Comparison of ENCODE assay signal across 7 mouse cellular contexts in genomic region chr2:35199971-35200897, GRCm38 (mm10). TPM values are rescaled to one million over a fixed set of nuclear protein-coding genes. Genes with fewer than 3 reads are reported as not detected.
DNase-seq lines count a peak whose midpoint lies in the region; ATAC-seq lines count a peak whose summit lies in the region.

No protein-coding gene starts in this region.

- H3K9me3 ChIP-seq in forebrain, embryonic 13.5 days (replicated peaks): no peaks in the 10 kb centered on the region
- no peaks in the 10 kb centered on the region for H3K9me3 ChIP-seq in hindbrain, embryonic 10.5 days

- H3K4me1 ChIP-seq in forebrain, embryonic 13.5 days: peaks cover 31% of the 10 kb centered on the region
- peaks cover 26% of the 10 kb centered on the region for H3K4me1 ChIP-seq in hindbrain, embryonic 10.5 days (replicated peaks)

- H3K27ac ChIP-seq in forebrain, embryonic 13.5 days: peak overlapping the region; percentile 98
- H3K27ac ChIP-seq in hindbrain, embryonic 10.5 days: peak overlapping the region; percentile 99

- peak overlapping the region; percentile 100 for H3K9ac ChIP-seq in forebrain, embryonic 13.5 days

- peak; percentile 46 for DNase-seq in Muller cell, postnatal 12 days (ENCODE audit: inconsistent ontology term)
- DNase-seq in c-Kit-negative CD71-positive TER-119-positive erythroid progenitor cells, embryonic 14.5 days (ENCODE audit: low read depth, low spot score): peak; percentile 40
- DNase-seq in hindbrain, embryonic 10.5 days (ENCODE audit: low spot score): no peak
- DNase-seq in layer of hippocampus, postnatal 36 days: peak; percentile 43 to 50
- DNase-seq in lung, postnatal 36 days: peak; percentile 41
- DNase-seq in right cerebral cortex, postnatal 36 days (ENCODE audit: low spot score in 2 of 2): peak; percentile 22 to 31

- WGBS in forebrain, embryonic 13.5 days: under 1% methylated on average over 66 of the region's 90 CpGs
- WGBS in hindbrain, embryonic 10.5 days: 1% methylated on average over 90 of the region's 90 CpGs

- ATAC-seq in forebrain, embryonic 13.5 days: peak; percentile 73

- no peaks in the 10 kb centered on the region for H3K36me3 ChIP-seq in forebrain, embryonic 13.5 days (ENCODE audit: poor library complexity, severe bottlenecking)
- peaks cover 14% of the 10 kb centered on the region for H3K36me3 ChIP-seq in hindbrain, embryonic 10.5 days

- peak overlapping the region; percentile 100 for H3K4me3 ChIP-seq in forebrain, embryonic 13.5 days
- peak overlapping the region; percentile 100 for H3K4me3 ChIP-seq in hindbrain, embryonic 10.5 days

- H3K27me3 ChIP-seq in forebrain, embryonic 13.5 days: 0 out of 2 replicates have a peak, but pooled peaks cover 4% of the 10 kb centered on the region
- H3K27me3 ChIP-seq in hindbrain, embryonic 10.5 days (ENCODE audit: insufficient read depth, poor library complexity, severe bottlenecking): no peaks in the 10 kb centered on the region

- peak overlapping the region; percentile 91 for H3K4me2 ChIP-seq in forebrain, embryonic 13.5 days

RNA-seq across cellular contexts. Expression of gene Rab14, which starts 0.7 kb away (rescaled TPM):
- polyA plus RNA-seq in forebrain, embryonic 13.5 days (2015; fragmentation: Nextera tagmentation; extraction: Ambion mirVana): 421 and 432 TPM in 2 replicates
- 254 and 286 TPM in 2 replicates for polyA plus RNA-seq in hindbrain, embryonic 10.5 days (2016; fragmentation: Nextera tagmentation; extraction: Ambion mirVana)
- total RNA-seq in layer of hippocampus, postnatal 36 days (2021): 100 to 1,000 TPM; 234 to 236 TPM

RNA-seq across cellular contexts. Expression of gene Gsn, which starts 55.9 kb away (rescaled TPM):
- 13.3 and 14.3 TPM in 2 replicates for polyA plus RNA-seq in forebrain, embryonic 13.5 days (2015; fragmentation: Nextera tagmentation; extraction: Ambion mirVana)
- polyA plus RNA-seq in hindbrain, embryonic 10.5 days (2016; fragmentation: Nextera tagmentation; extraction: Ambion mirVana): 20.4 and 33.7 TPM in 2 replicates
- 10 to 100 TPM; 73.3 to 75.0 TPM for total RNA-seq in layer of hippocampus, postnatal 36 days (2021)
